Comparison of ENCODE assay signal across 8 mouse cellular contexts in the genomic region with DNA sequence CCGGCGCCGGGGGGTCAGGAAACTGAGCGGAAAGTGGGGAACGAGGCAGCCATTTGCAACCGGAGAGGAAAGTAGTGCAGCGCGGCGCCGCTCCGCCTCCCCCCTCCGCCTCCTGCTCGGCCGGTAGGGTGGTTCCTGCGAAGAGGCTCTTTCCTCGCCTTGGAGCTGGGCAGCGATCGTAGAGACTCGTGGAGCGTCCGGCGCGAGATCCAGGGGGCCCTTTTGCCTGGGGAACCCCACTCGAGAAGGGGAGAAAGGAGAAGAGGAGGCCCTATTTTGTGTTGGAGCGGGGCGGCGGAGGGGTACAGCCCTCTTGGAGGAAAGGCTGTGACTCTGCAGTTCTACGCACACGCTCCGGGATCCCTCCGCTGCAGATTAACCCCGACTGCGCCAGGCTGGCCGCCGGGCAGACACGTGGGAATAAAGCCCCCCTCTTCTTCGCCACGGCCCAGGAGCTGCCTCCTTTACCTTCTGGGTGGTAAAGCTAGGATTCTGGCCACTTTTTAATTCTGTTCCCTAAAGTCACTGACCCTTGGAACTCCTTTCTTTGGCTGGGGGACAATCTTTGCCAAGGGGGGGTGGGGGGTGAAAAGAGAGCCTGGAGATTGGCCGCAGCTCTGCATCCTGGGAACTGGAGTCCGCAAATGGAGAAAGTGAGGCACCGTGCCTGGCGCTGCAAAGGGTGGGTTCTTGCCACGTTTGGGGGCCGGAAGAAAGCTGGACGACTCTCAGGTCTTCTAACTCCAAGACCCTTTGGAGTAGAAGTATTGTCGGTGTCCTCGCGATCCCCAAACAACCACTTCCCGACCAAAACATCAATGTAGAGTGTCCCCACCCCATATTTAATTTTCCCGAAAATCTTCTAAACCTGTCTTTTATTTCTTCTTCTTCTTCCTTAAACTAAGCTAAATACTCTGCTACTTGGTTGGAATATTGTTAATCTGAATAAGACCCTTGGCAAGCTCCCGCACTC. TPM values are rescaled to one million over a fixed set of nuclear protein-coding genes. Genes with fewer than 3 reads are reported as not detected.
DNase-seq lines count a peak whose midpoint lies in the region; ATAC-seq and TF ChIP-seq lines count a peak whose summit lies in the region.

No protein-coding gene starts in this region.

- peak overlapping the region; percentile 97 for H3K4me2 ChIP-seq in kidney, embryonic 15.5 days
- H3K4me2 ChIP-seq in myocyte (ENCODE audit: low read depth), result peak overlapping the region; percentile 96

- no peaks in the 10 kb centered on the region for H3K9me3 ChIP-seq in kidney, embryonic 15.5 days (replicated peaks)

- peak overlapping the region; percentile 91 for H3K4me3 ChIP-seq in bone marrow macrophage, adult 2 months (ENCODE audit: insufficient read depth, low read length)
- peak overlapping the region; percentile 84 for H3K4me3 ChIP-seq in embryonic fibroblast, embryonic 13.5 days (ENCODE audit: insufficient read depth, low read length)
- H3K4me3 ChIP-seq in kidney, embryonic 15.5 days (replicated peaks), result peak overlapping the region; percentile 99
- H3K4me3 ChIP-seq in liver, adult 2 months (ENCODE audit: insufficient read depth, low read depth, low read length), result peak overlapping the region; percentile 87
- peak overlapping the region; percentile 93 for H3K4me3 ChIP-seq in myocyte

- TF ChIP-seq CTCF in bone marrow macrophage, adult 2 months (IDR thresholded peaks at IDR 0.05; ENCODE audit: low read depth, low read length), result peak; percentile 5; the same call in 1 of the 2 replicates
- no peak for TF ChIP-seq CTCF in embryonic fibroblast, embryonic 13.5 days (IDR thresholded peaks at IDR 0.05; ENCODE audit: borderline replicate concordance, insufficient read depth, low read length)
- TF ChIP-seq CTCF in liver, adult 2 months (IDR thresholded peaks at IDR 0.05; ENCODE audit: low read depth, low read length), result no peak

- WGBS in kidney, embryonic 15.5 days, result 1% methylated on average over 51 of the region's 51 CpGs
- 2% methylated on average over 51 of the region's 51 CpGs for WGBS in liver, adult 2 months

- peak overlapping the region; percentile 77 for H3ac ChIP-seq in myocyte (ENCODE audit: control insufficient read depth, insufficient read length)

- H3K36me3 ChIP-seq in kidney, embryonic 15.5 days, result no peaks in the 10 kb centered on the region
- H3K36me3 ChIP-seq in liver, adult 2 months (ENCODE audit: control insufficient read depth, insufficient read depth, low read length), result no peaks in the 10 kb centered on the region
- no peaks in the 10 kb centered on the region for H3K36me3 ChIP-seq in myocyte (ENCODE audit: control insufficient read depth, insufficient read depth)
- H3K36me3 ChIP-seq in splenic B cell, adult 2 months (ENCODE audit: control insufficient read depth, insufficient read depth, low read length, poor library complexity, severe bottlenecking), result no peaks in the 10 kb centered on the region

- peaks cover 39% of the 10 kb centered on the region for H3K79me2 ChIP-seq in liver, adult 2 months (ENCODE audit: control insufficient read depth, insufficient read depth, low read length)
- peaks cover 41% of the 10 kb centered on the region for H3K79me2 ChIP-seq in myocyte (ENCODE audit: control insufficient read depth, insufficient read depth)

- H3K9ac ChIP-seq in kidney, embryonic 15.5 days, result peak overlapping the region; percentile 99
- H3K9ac ChIP-seq in liver, adult 2 months (ENCODE audit: low read depth, low read length), result peak overlapping the region; percentile 95

- peak; percentile 99 for DNase-seq in A20 (ENCODE audit: low read depth, low spot score)
- peak; percentile 90 to 95 for DNase-seq in heart, adult 9 months (ENCODE audit: low spot score in 2 of 2)
- DNase-seq in liver, adult 2 months (ENCODE audit: extremely low read depth, low read depth, low spot score), result peak; percentile 84
- peak; percentile 94 for DNase-seq in splenic B cell, adult 2 months (ENCODE audit: low read depth, low spot score)

- no peak for TF ChIP-seq POLR2A in bone marrow macrophage, adult 2 months (IDR thresholded peaks at IDR 0.05; ENCODE audit: borderline replicate concordance, low read depth, low read length)
- peak; percentile 70 for TF ChIP-seq POLR2A in embryonic fibroblast, embryonic 13.5 days (IDR thresholded peaks at IDR 0.05; ENCODE audit: low read depth, low read length)
- TF ChIP-seq POLR2A in liver, adult 2 months (IDR thresholded peaks at IDR 0.05; ENCODE audit: extremely low read depth, insufficient read depth, low read length), result peak; percentile 55; the same call in 1 of the 2 replicates
- TF ChIP-seq POLR2A in myocyte (IDR thresholded peaks at IDR 0.05; ENCODE audit: insufficient read length, low read depth), result peak; percentile 47

- peak; percentile 80 for ATAC-seq in kidney, embryonic 15.5 days (replicated peaks; ENCODE audit: low FRiP score)

- no peaks in the 10 kb centered on the region for H3K27me3 ChIP-seq in kidney, embryonic 15.5 days
- no peaks in the 10 kb centered on the region for H3K27me3 ChIP-seq in liver, adult 2 months (ENCODE audit: control insufficient read depth, insufficient read depth, low read length)
- H3K27me3 ChIP-seq in myocyte (ENCODE audit: control insufficient read depth, insufficient read depth, insufficient read length), result no peaks in the 10 kb centered on the region
- H3K27me3 ChIP-seq in splenic B cell, adult 2 months (ENCODE audit: control insufficient read depth, insufficient read depth, low read length, poor library complexity, severe bottlenecking), result no peaks in the 10 kb centered on the region

- peak overlapping the region; percentile 92 for H3K27ac ChIP-seq in bone marrow macrophage, adult 2 months (ENCODE audit: insufficient read depth, low read depth, low read length)
- peak overlapping the region; percentile 84 for H3K27ac ChIP-seq in embryonic fibroblast, embryonic 13.5 days (ENCODE audit: insufficient read depth, low read length)
- peak overlapping the region; percentile 98 for H3K27ac ChIP-seq in kidney, embryonic 15.5 days
- H3K27ac ChIP-seq in liver, adult 2 months (replicated peaks; ENCODE audit: insufficient read depth, low read depth, low read length), result peak overlapping the region; percentile 98

- H3K4me1 ChIP-seq in bone marrow macrophage, adult 2 months (ENCODE audit: control insufficient read depth, insufficient read depth, low read length), result peaks cover 10% of the 10 kb centered on the region
- peaks cover 6% of the 10 kb centered on the region; the same call in 1 of the 2 replicates for H3K4me1 ChIP-seq in embryonic fibroblast, embryonic 13.5 days (ENCODE audit: control insufficient read depth, insufficient read depth, low read length)
- H3K4me1 ChIP-seq in kidney, embryonic 15.5 days, result peaks cover 38% of the 10 kb centered on the region
- peaks cover 25% of the 10 kb centered on the region for H3K4me1 ChIP-seq in liver, adult 2 months (ENCODE audit: control insufficient read depth, insufficient read depth, low read length)

TF ChIP-seq in myocyte, 11 proteins besides CTCF, POLR2A, EP300 and RAD21 (continues in another document):
- TF ChIP-seq USF1 (IDR thresholded peaks at IDR 0.05; ENCODE audit: low read depth) (peak; percentile 43), MYOD1 (IDR thresholded peaks at IDR 0.05; ENCODE audit: control insufficient read depth in 1 of 3, insufficient read length in 2 of 3, low read depth in 2 of 3) (peak in 1 of 3 experiments; percentile 59), TCF12 (IDR thresholded peaks at IDR 0.05; ENCODE audit: insufficient read depth, poor library complexity, severe bottlenecking) (no peak), POLR2AphosphoS2 (IDR thresholded peaks at IDR 0.05; ENCODE audit: insufficient read length, low read depth) (peak; percentile 77)

RNA-seq across cellular contexts. Expression of a gene that starts 1.2 kb away (rescaled TPM):
- 69.1 and 75.3 TPM in 2 replicates for polyA plus RNA-seq in bone marrow macrophage, adult 2 months (2012; ENCODE audit: insufficient read depth, insufficient read length, missing spikeins)
- polyA plus RNA-seq in embryonic fibroblast, embryonic 13.5 days (2011; ENCODE audit: insufficient read length, low read depth, missing spikeins), result 28.0 and 31.5 TPM in 2 replicates
- polyA plus RNA-seq in kidney, embryonic 15.5 days (2015; fragmentation: Nextera tagmentation; extraction: Ambion mirVana), result 12.3 and 13.3 TPM in 2 replicates
- total RNA-seq in liver, adult 2 months (2014; rRNA removed), result 6.6 and 10.1 TPM in 2 replicates
- 7.1 and 10.3 TPM in 2 replicates for polyA plus RNA-seq in liver, adult 2 months (2012; rRNA removed)
- polyA plus RNA-seq in myocyte (2012; fragmentation: generic; extraction: Trizol), result 27.1 TPM

RNA-seq across cellular contexts. Expression of a gene that starts 22.1 kb away (rescaled TPM):
- 9.8 and 11.8 TPM in 2 replicates for polyA plus RNA-seq in bone marrow macrophage, adult 2 months (2012; ENCODE audit: insufficient read depth, insufficient read length, missing spikeins)
- 6.0 and 7.8 TPM in 2 replicates for polyA plus RNA-seq in embryonic fibroblast, embryonic 13.5 days (2011; ENCODE audit: insufficient read length, low read depth, missing spikeins)
- 20.0 and 20.5 TPM in 2 replicates for polyA plus RNA-seq in kidney, embryonic 15.5 days (2015; fragmentation: Nextera tagmentation; extraction: Ambion mirVana)
- total RNA-seq in liver, adult 2 months (2014; rRNA removed), result 0.94 and 1.8 TPM in 2 replicates
- polyA plus RNA-seq in liver, adult 2 months (2012; rRNA removed), result 0.35 and 0.37 TPM in 2 replicates
- polyA plus RNA-seq in myocyte (2012; fragmentation: generic; extraction: Trizol), result 7.6 TPM

RNA-seq across cellular contexts. Expression of a gene that starts 26.1 kb away (rescaled TPM):
- polyA plus RNA-seq in bone marrow macrophage, adult 2 months (2012; ENCODE audit: insufficient read depth, insufficient read length, missing spikeins), result not detected in 2 replicates
- 0.14 and 0.27 TPM in 2 replicates for polyA plus RNA-seq in embryonic fibroblast, embryonic 13.5 days (2011; ENCODE audit: insufficient read length, low read depth, missing spikeins)
- 1.4 and 2.0 TPM in 2 replicates for polyA plus RNA-seq in kidney, embryonic 15.5 days (2015; fragmentation: Nextera tagmentation; extraction: Ambion mirVana)
- under 0.01 and 0.13 TPM in 2 replicates for total RNA-seq in liver, adult 2 months (2014; rRNA removed)
- polyA plus RNA-seq in liver, adult 2 months (2012; rRNA removed), result 0.18 and 0.45 TPM in 2 replicates
- polyA plus RNA-seq in myocyte (2012; fragmentation: generic; extraction: Trizol), result 0.11 TPM

RNA-seq across cellular contexts. Expression of a gene that starts 40.9 kb away (rescaled TPM):
- 82.3 and 86.6 TPM in 2 replicates for polyA plus RNA-seq in bone marrow macrophage, adult 2 months (2012; ENCODE audit: insufficient read depth, insufficient read length, missing spikeins)
- polyA plus RNA-seq in embryonic fibroblast, embryonic 13.5 days (2011; ENCODE audit: insufficient read length, low read depth, missing spikeins), result 94.2 and 101 TPM in 2 replicates
- 98.5 and 100 TPM in 2 replicates for polyA plus RNA-seq in kidney, embryonic 15.5 days (2015; fragmentation: Nextera tagmentation; extraction: Ambion mirVana)
- total RNA-seq in liver, adult 2 months (2014; rRNA removed), result 40.1 and 41.4 TPM in 2 replicates
- polyA plus RNA-seq in liver, adult 2 months (2012; rRNA removed), result 35.6 and 37.7 TPM in 2 replicates
- polyA plus RNA-seq in myocyte (2012; fragmentation: generic; extraction: Trizol), result 99.7 TPM

RNA-seq across cellular contexts. Expression of a gene that starts 45.8 kb away (rescaled TPM):
- polyA plus RNA-seq in bone marrow macrophage, adult 2 months (2012; ENCODE audit: insufficient read depth, insufficient read length, missing spikeins), result 22.0 and 25.7 TPM in 2 replicates
- 11.3 and 14.7 TPM in 2 replicates for polyA plus RNA-seq in embryonic fibroblast, embryonic 13.5 days (2011; ENCODE audit: insufficient read length, low read depth, missing spikeins)
- 16.4 and 17.6 TPM in 2 replicates for polyA plus RNA-seq in kidney, embryonic 15.5 days (2015; fragmentation: Nextera tagmentation; extraction: Ambion mirVana)
- total RNA-seq in liver, adult 2 months (2014; rRNA removed), result 24.3 and 28.8 TPM in 2 replicates
- polyA plus RNA-seq in liver, adult 2 months (2012; rRNA removed), result 21.3 and 32.4 TPM in 2 replicates
- polyA plus RNA-seq in myocyte (2012; fragmentation: generic; extraction: Trizol), result 33.4 TPM

Comparison
In these comparisons a context has a peak if more than half of its experiments do, and no peak if none do; other contexts are left out.
1. Peak in every context shown above with its lines: DNase-seq, ATAC-seq, H3K4me3 ChIP-seq and H3K27ac ChIP-seq.